Mouse (Mus musculus): ENCODE results near the gene Olfr1291-ps1. TPM values are rescaled to one million over a fixed set of nuclear protein-coding genes. Genes with fewer than 3 reads are reported as not detected.

The Olfr1291-ps1 gene
- polyA plus RNA-seq, 1 experiment from 2014 or later = not detected

Other genes with a start within 250 kb of the Olfr1291-ps1 start
- not detected in 2 replicates for gene Olfr1276, start 242.7 kb upstream of the Olfr1291-ps1 start, polyA plus RNA-seq (2014; fragmentation: Nextera tagmentation; extraction: Ambion mirVana)
- not detected in 2 replicates for gene Olfr1277, start 223.1 kb upstream of the Olfr1291-ps1 start, polyA plus RNA-seq (2014; fragmentation: Nextera tagmentation; extraction: Ambion mirVana)
- not detected in 2 replicates for gene Olfr1278, start 207.0 kb upstream of the Olfr1291-ps1 start, polyA plus RNA-seq (2014; fragmentation: Nextera tagmentation; extraction: Ambion mirVana)
- not detected in 2 replicates for gene Olfr1279, start 196.5 kb upstream of the Olfr1291-ps1 start, polyA plus RNA-seq (2014; fragmentation: Nextera tagmentation; extraction: Ambion mirVana)
- not detected in 2 replicates for gene Olfr1280, start 183.2 kb upstream of the Olfr1291-ps1 start, polyA plus RNA-seq (2014; fragmentation: Nextera tagmentation; extraction: Ambion mirVana)
- not detected in 2 replicates for gene Olfr1281, start 170.7 kb upstream of the Olfr1291-ps1 start, polyA plus RNA-seq (2014; fragmentation: Nextera tagmentation; extraction: Ambion mirVana)
- gene Olfr1282, start 161.1 kb upstream of the Olfr1291-ps1 start, polyA plus RNA-seq (2014; fragmentation: Nextera tagmentation; extraction: Ambion mirVana) = not detected in 2 replicates
- gene Olfr1283, start 130.4 kb upstream of the Olfr1291-ps1 start, polyA plus RNA-seq (2014; fragmentation: Nextera tagmentation; extraction: Ambion mirVana) = not detected in 2 replicates
- not detected in 2 replicates for gene Olfr1284, start 121.7 kb upstream of the Olfr1291-ps1 start, polyA plus RNA-seq (2014; fragmentation: Nextera tagmentation; extraction: Ambion mirVana)
- not detected in 2 replicates for gene Olfr1286, start 74.1 kb upstream of the Olfr1291-ps1 start, polyA plus RNA-seq (2014; fragmentation: Nextera tagmentation; extraction: Ambion mirVana)
- not detected in 2 replicates for gene Olfr1287, start 48.0 kb upstream of the Olfr1291-ps1 start, polyA plus RNA-seq (2014; fragmentation: Nextera tagmentation; extraction: Ambion mirVana)
- not detected in 2 replicates for gene Olfr1288, start 23.1 kb upstream of the Olfr1291-ps1 start, polyA plus RNA-seq (2014; fragmentation: Nextera tagmentation; extraction: Ambion mirVana)
- gene Olfr1289, start 16.4 kb upstream of the Olfr1291-ps1 start, polyA plus RNA-seq (2014; fragmentation: Nextera tagmentation; extraction: Ambion mirVana) = not detected in 2 replicates
- gene Olfr1290, start 3.4 kb upstream of the Olfr1291-ps1 start, polyA plus RNA-seq (2014; fragmentation: Nextera tagmentation; extraction: Ambion mirVana) = not detected in 2 replicates
- not detected in 2 replicates for gene Olfr1293-ps, start 28.0 kb downstream of the Olfr1291-ps1 start, polyA plus RNA-seq (2014; fragmentation: Nextera tagmentation; extraction: Ambion mirVana)
- not detected in 2 replicates for gene Olfr1294, start 43.1 kb downstream of the Olfr1291-ps1 start, polyA plus RNA-seq (2014; fragmentation: Nextera tagmentation; extraction: Ambion mirVana)
- not detected in 2 replicates for gene Olfr1295, start 72.5 kb downstream of the Olfr1291-ps1 start, polyA plus RNA-seq (2014; fragmentation: Nextera tagmentation; extraction: Ambion mirVana)
- gene Olfr1297, start 129.3 kb downstream of the Olfr1291-ps1 start, polyA plus RNA-seq (2014; fragmentation: Nextera tagmentation; extraction: Ambion mirVana) = not detected in 2 replicates
- not detected in 2 replicates for gene Olfr1298, start 152.0 kb downstream of the Olfr1291-ps1 start, polyA plus RNA-seq (2014; fragmentation: Nextera tagmentation; extraction: Ambion mirVana)
- not detected in 2 replicates for gene Olfr1299, start 164.2 kb downstream of the Olfr1291-ps1 start, polyA plus RNA-seq (2014; fragmentation: Nextera tagmentation; extraction: Ambion mirVana)